Mouse (Mus musculus): Measurements from ENCODE around the gene Slc25a36. TPM values are rescaled to one million over a fixed set of nuclear protein-coding genes. Genes with fewer than 3 reads are reported as not detected.
A peak's percentile ranks its signal among the peaks of the same experiment; 100 is the strongest.

Slc25a36 gene
- polyA plus RNA-seq, 1 experiment from 2014 or later, result 75.6 TPM

GRCm38 (mm10) chr9:97055906-97056305 lies 55.1 kb downstream of the Slc25a36 start:
- 75% methylated on average over 14 of the region's 14 CpGs for WGBS
- DNase-seq (ENCODE audit: low spot score) (no peak), ATAC-seq (ENCODE audit: insufficient number of reproducible peaks, low FRiP score, low TSS enrichment, low read depth) (no peak)
- H3K36me3 ChIP-seq (ENCODE audit: control insufficient read depth, insufficient read depth, low read length), result no peaks in the 10 kb centered on the region
- peaks cover 6% of the 10 kb centered on the region; the same call in 1 of the 2 replicates for H3K4me1 ChIP-seq (ENCODE audit: control insufficient read depth, insufficient read depth, low read length)
- no peak overlapping the region for H3K9ac ChIP-seq (ENCODE audit: low read length)
- H3K9me3 ChIP-seq (ENCODE audit: control insufficient read depth, low read length), result no peaks in the 10 kb centered on the region
- H3K4me2 ChIP-seq (ENCODE audit: low read depth, severe bottlenecking), result no peak overlapping the region
- no peak overlapping the region for H3K4me3 ChIP-seq (ENCODE audit: low read depth, low read length)
- H3K27ac ChIP-seq (replicated peaks; ENCODE audit: low read depth, low read length), result no peak overlapping the region
- H3K27me3 ChIP-seq (ENCODE audit: control insufficient read depth, insufficient read depth, low read length), result no peaks in the 10 kb centered on the region

- Histone ChIP-seq H3K4me1 (ENCODE audit: control insufficient read depth, insufficient read depth, low read length) (no peaks in the 10 kb centered on the region), H3K27ac (replicated peaks; ENCODE audit: low read depth, low read length) (no peak overlapping the region), H3K4me2 (ENCODE audit: low read depth, severe bottlenecking) (no peak overlapping the region), H3K9ac (ENCODE audit: low read length) (no peak overlapping the region), H3K36me3 (ENCODE audit: control insufficient read depth, insufficient read depth, low read length) (no peaks in the 10 kb centered on the region), H3K4me3 (ENCODE audit: low read depth, low read length) (no peak overlapping the region), H3K9me3 (ENCODE audit: control insufficient read depth, low read length) (no peaks in the 10 kb centered on the region; the same call in 1 of the 2 replicates), H3K27me3 (ENCODE audit: control insufficient read depth, insufficient read depth, low read length) (no peaks in the 10 kb centered on the region)
- DNase-seq (ENCODE audit: low spot score), result peak; percentile 28
- WGBS, result 64% methylated on average over 8 of the region's 8 CpGs
- ATAC-seq (ENCODE audit: insufficient number of reproducible peaks, low FRiP score, low TSS enrichment, low read depth), result 0 out of 2 replicates have a peak, but pooled peaks have one; percentile 24
These were observed 59.8 kb downstream of the Slc25a36 start for GRCm38 (mm10) chr9:97051176-97051575.

- no peak overlapping the region for H3K27ac ChIP-seq (replicated peaks; ENCODE audit: low read depth, low read length)
- H3K9me3 ChIP-seq (ENCODE audit: control insufficient read depth, low read length), result no peaks in the 10 kb centered on the region; the same call in 1 of the 2 replicates
- no peak overlapping the region for H3K4me2 ChIP-seq (ENCODE audit: low read depth, severe bottlenecking)
- H3K4me1 ChIP-seq (ENCODE audit: control insufficient read depth, insufficient read depth, low read length), result no peaks in the 10 kb centered on the region
- WGBS, result 95% methylated on average over 4 of the region's 4 CpGs
- DNase-seq (ENCODE audit: low spot score) (no peak), ATAC-seq (ENCODE audit: insufficient number of reproducible peaks, low FRiP score, low TSS enrichment, low read depth) (no peak)
- no peaks in the 10 kb centered on the region for H3K27me3 ChIP-seq (ENCODE audit: control insufficient read depth, insufficient read depth, low read length)
- no peak overlapping the region for H3K9ac ChIP-seq (ENCODE audit: low read length)
- H3K36me3 ChIP-seq (ENCODE audit: control insufficient read depth, insufficient read depth, low read length), result no peaks in the 10 kb centered on the region
- H3K4me3 ChIP-seq (ENCODE audit: low read depth, low read length), result no peak overlapping the region
These were observed 64.7 kb downstream of the Slc25a36 start for GRCm38 (mm10) chr9:97046240-97046639.

- no peaks in the 10 kb centered on the region for H3K36me3 ChIP-seq (ENCODE audit: control insufficient read depth, insufficient read depth, low read length)
- H3K4me3 ChIP-seq (ENCODE audit: low read depth, low read length), result no peak overlapping the region
- no peaks in the 10 kb centered on the region for H3K27me3 ChIP-seq (ENCODE audit: control insufficient read depth, insufficient read depth, low read length)
- WGBS, result 87% methylated on average over 8 of the region's 8 CpGs
- DNase-seq (ENCODE audit: low spot score), result no peak
- no peak overlapping the region for H3K4me2 ChIP-seq (ENCODE audit: low read depth, severe bottlenecking)
- H3K9me3 ChIP-seq (ENCODE audit: control insufficient read depth, low read length), result no peaks in the 10 kb centered on the region
- H3K9ac ChIP-seq (ENCODE audit: low read length), result no peak overlapping the region
- no peak for ATAC-seq (ENCODE audit: insufficient number of reproducible peaks, low FRiP score, low TSS enrichment, low read depth)
- no peak overlapping the region for H3K27ac ChIP-seq (replicated peaks; ENCODE audit: low read depth, low read length)
- H3K4me1 ChIP-seq (ENCODE audit: control insufficient read depth, insufficient read depth, low read length), result no peaks in the 10 kb centered on the region
These were observed 69.3 kb downstream of the Slc25a36 start for GRCm38 (mm10) chr9:97041633-97042032.

- no peaks in the 10 kb centered on the region for H3K4me1 ChIP-seq (ENCODE audit: control insufficient read depth, insufficient read depth, low read length)
- no peak overlapping the region for H3K4me2 ChIP-seq (ENCODE audit: low read depth, severe bottlenecking)
- no peaks in the 10 kb centered on the region for H3K9me3 ChIP-seq (ENCODE audit: control insufficient read depth, low read length)
- WGBS, result 87% methylated on average over 3 of the region's 3 CpGs
- H3K4me3 ChIP-seq (ENCODE audit: low read depth, low read length), result no peak overlapping the region
- H3K27ac ChIP-seq (replicated peaks; ENCODE audit: low read depth, low read length), result no peak overlapping the region
- DNase-seq (ENCODE audit: low spot score), result no peak
- ATAC-seq (ENCODE audit: insufficient number of reproducible peaks, low FRiP score, low TSS enrichment, low read depth), result no peak
- no peaks in the 10 kb centered on the region for H3K27me3 ChIP-seq (ENCODE audit: control insufficient read depth, insufficient read depth, low read length)
- no peaks in the 10 kb centered on the region for H3K36me3 ChIP-seq (ENCODE audit: control insufficient read depth, insufficient read depth, low read length)
- no peak overlapping the region for H3K9ac ChIP-seq (ENCODE audit: low read length)
These were observed 72.9 kb downstream of the Slc25a36 start for GRCm38 (mm10) chr9:97038010-97038409.

GRCm38 (mm10) chr9:97036656-97037055 lies 74.3 kb downstream of the Slc25a36 start:
- no peak overlapping the region for H3K4me2 ChIP-seq (ENCODE audit: low read depth, severe bottlenecking)
- no peak overlapping the region for H3K27ac ChIP-seq (replicated peaks; ENCODE audit: low read depth, low read length)
- ATAC-seq (ENCODE audit: insufficient number of reproducible peaks, low FRiP score, low TSS enrichment, low read depth), result no peak
- no peaks in the 10 kb centered on the region for H3K27me3 ChIP-seq (ENCODE audit: control insufficient read depth, insufficient read depth, low read length)
- H3K4me3 ChIP-seq (ENCODE audit: low read depth, low read length), result no peak overlapping the region
- no peaks in the 10 kb centered on the region for H3K4me1 ChIP-seq (ENCODE audit: control insufficient read depth, insufficient read depth, low read length)
- no peaks in the 10 kb centered on the region for H3K36me3 ChIP-seq (ENCODE audit: control insufficient read depth, insufficient read depth, low read length)
- no peak for DNase-seq (ENCODE audit: low spot score)
- WGBS, result 93% methylated on average over 7 of the region's 7 CpGs
- H3K9ac ChIP-seq (ENCODE audit: low read length), result no peak overlapping the region
- no peaks in the 10 kb centered on the region for H3K9me3 ChIP-seq (ENCODE audit: control insufficient read depth, low read length)

- H3K9ac ChIP-seq (ENCODE audit: low read length), result no peak overlapping the region
- no peaks in the 10 kb centered on the region for H3K27me3 ChIP-seq (ENCODE audit: control insufficient read depth, insufficient read depth, low read length)
- H3K4me1 ChIP-seq (ENCODE audit: control insufficient read depth, insufficient read depth, low read length), result no peaks in the 10 kb centered on the region
- no peak for DNase-seq (ENCODE audit: low spot score)
- no peak overlapping the region for H3K4me3 ChIP-seq (ENCODE audit: low read depth, low read length)
- no peaks in the 10 kb centered on the region for H3K9me3 ChIP-seq (ENCODE audit: control insufficient read depth, low read length)
- no peak overlapping the region for H3K4me2 ChIP-seq (ENCODE audit: low read depth, severe bottlenecking)
- no peak overlapping the region for H3K27ac ChIP-seq (replicated peaks; ENCODE audit: low read depth, low read length)
- WGBS, result 74% methylated on average over 12 of the region's 12 CpGs
- H3K36me3 ChIP-seq (ENCODE audit: control insufficient read depth, insufficient read depth, low read length), result no peaks in the 10 kb centered on the region
- no peak for ATAC-seq (ENCODE audit: insufficient number of reproducible peaks, low FRiP score, low TSS enrichment, low read depth)
These were observed 83.6 kb downstream of the Slc25a36 start for GRCm38 (mm10) chr9:97027361-97027760.

GRCm38 (mm10) chr9:97026006-97026405 lies 85.0 kb downstream of the Slc25a36 start:
- Histone ChIP-seq H3K9ac (ENCODE audit: low read length) (no peak overlapping the region), H3K9me3 (ENCODE audit: control insufficient read depth, low read length) (no peaks in the 10 kb centered on the region), H3K36me3 (ENCODE audit: control insufficient read depth, insufficient read depth, low read length) (no peaks in the 10 kb centered on the region), H3K4me1 (ENCODE audit: control insufficient read depth, insufficient read depth, low read length) (no peaks in the 10 kb centered on the region), H3K27ac (replicated peaks; ENCODE audit: low read depth, low read length) (no peak overlapping the region), H3K4me2 (ENCODE audit: low read depth, severe bottlenecking) (no peak overlapping the region), H3K27me3 (ENCODE audit: control insufficient read depth, insufficient read depth, low read length) (no peaks in the 10 kb centered on the region), H3K4me3 (ENCODE audit: low read depth, low read length) (no peak overlapping the region)
- whole genome bisulfite sequencing, result 91% methylated on average over 4 of the region's 4 CpGs
- ATAC-seq (ENCODE audit: insufficient number of reproducible peaks, low FRiP score, low TSS enrichment, low read depth) (no peak), DNase-seq (ENCODE audit: low spot score) (no peak)
